Mouse (Mus musculus): ENCODE data around the gene Rgl1.

- TF ChIP-seq EP300 (IDR thresholded peaks at IDR 0.05) (no peak), CTCF (IDR thresholded peaks at IDR 0.05) (no peak)
These were observed 44.6 kb upstream of the Rgl1 start for GRCm38 (mm10) chr1:152810533-152811439.
